Mouse (Mus musculus): Measurements from ENCODE around the gene Cacng1. TPM values are rescaled to one million over a fixed set of nuclear protein-coding genes. Genes with fewer than 3 reads are reported as not detected.
A peak's percentile ranks its signal among the peaks of the same experiment; 100 is the strongest.

Cacng1 gene
- polyA plus RNA-seq, 1 experiment from 2014 or later = 0.05 TPM

- DNase-seq (ENCODE audit: low read depth, low spot score) (no peak), ATAC-seq (no peak)
- no peaks in the 10 kb centered on the region for H3K27me3 ChIP-seq
- no peak for TF ChIP-seq CTCF (IDR thresholded peaks at IDR 0.05)
- ChIA-PET POLR2A (interaction anchor here (1.2 kb wide), 1 partner anchor 9 kb away, joined by 4 read pairs; no protein-coding TSS in a partner anchor), CTCF (interaction anchor here (0.7 to 1.4 kb wide), 2 partner anchors 9 to 24 kb away, joined by 3 to 5 read pairs; no protein-coding TSS in a partner anchor)
- in situ Hi-C loops (cut with MboI; ENCODE audit: low pct_unique_long_range_greater_than_20kb) = no loop called here
Measured at GRCm38 (mm10) chr11:107737886-107738285, 21.6 kb upstream of the Cacng1 start.

GRCm38 (mm10) chr11:107734133-107734532 lies 17.8 kb upstream of the Cacng1 start:
- ChIA-PET CTCF (no interaction called here), POLR2A (interaction anchor here (0.6 to 1.1 kb wide), 2 partner anchors 10 to 1696 kb away, joined by 3 read pairs; no protein-coding TSS in a partner anchor)
- DNase-seq (ENCODE audit: low read depth, low spot score) = no peak
- no peak for ATAC-seq
- in situ Hi-C loops (cut with MboI; ENCODE audit: low pct_unique_long_range_greater_than_20kb) = no loop called here
- H3K27me3 ChIP-seq = no peaks in the 10 kb centered on the region
- TF ChIP-seq CTCF (IDR thresholded peaks at IDR 0.05) = no peak

DNA sequence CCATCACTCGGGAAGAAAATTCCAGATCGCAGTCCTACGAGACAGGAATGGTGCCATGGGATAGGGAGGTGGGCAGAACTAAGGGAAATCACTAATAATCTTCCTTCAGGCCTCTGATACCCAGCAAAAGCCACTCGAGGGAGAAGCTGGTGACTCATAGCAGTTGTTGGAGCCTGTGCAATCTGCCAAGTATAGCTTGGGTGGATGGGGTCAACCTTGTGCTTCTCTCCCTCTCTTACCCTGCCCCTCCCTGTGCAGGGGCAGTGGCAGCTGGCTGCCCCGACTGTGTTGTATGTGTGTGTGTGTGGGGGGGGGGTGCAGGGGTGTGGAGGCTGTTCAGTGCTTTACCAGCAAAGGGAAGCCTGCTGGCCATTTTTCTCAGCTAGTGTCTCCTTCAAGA lies 15.2 kb upstream of the Cacng1 start:
- in situ Hi-C loops (cut with MboI; ENCODE audit: low pct_unique_long_range_greater_than_20kb) = no loop called here
- ChIA-PET POLR2A (no interaction called here), CTCF (interaction anchor here (2.0 kb wide), 1 partner anchor 15 kb away, joined by 5 read pairs; the partner anchor contains the start of gene Cacng1)
- TF ChIP-seq CTCF (IDR thresholded peaks at IDR 0.05) = no peak
- H3K27me3 ChIP-seq = no peaks in the 10 kb centered on the region
- ATAC-seq = peak; percentile 58
- no peak for DNase-seq (ENCODE audit: low read depth, low spot score)

DNA sequence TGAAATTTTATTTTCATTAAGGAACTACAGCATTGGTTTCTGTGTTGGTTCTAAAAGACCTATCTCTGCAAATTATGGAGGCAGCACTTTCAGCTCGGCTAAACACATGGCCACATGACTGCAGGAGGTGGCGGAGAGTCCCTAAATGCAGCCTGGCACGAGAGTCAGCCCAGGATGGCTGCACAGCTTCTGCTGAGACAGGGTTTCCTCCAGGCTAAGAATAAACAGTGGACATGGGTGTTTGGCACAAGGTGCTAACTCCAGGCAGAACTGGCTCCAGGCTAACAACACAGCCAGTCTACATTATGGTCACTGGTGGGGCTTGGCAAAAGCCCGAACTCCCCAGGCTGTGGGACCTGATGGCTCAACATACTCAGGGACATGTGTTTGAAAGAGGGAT lies 14.6 kb upstream of the Cacng1 start:
- POLR2A ChIA-PET = no interaction called here
- H3K27me3 ChIP-seq = no peaks in the 10 kb centered on the region
- ATAC-seq (peak; percentile 1), DNase-seq (ENCODE audit: low read depth, low spot score) (no peak)
- no peak for TF ChIP-seq CTCF (IDR thresholded peaks at IDR 0.05)
- in situ Hi-C loops (cut with MboI; ENCODE audit: low pct_unique_long_range_greater_than_20kb) = no loop called here
- CTCF ChIA-PET = interaction anchor here (2.0 kb wide), 1 partner anchor 15 kb away, joined by 5 read pairs; the partner anchor contains the start of gene Cacng1

GRCm38 (mm10) chr11:107729141-107729540 lies 12.8 kb upstream of the Cacng1 start:
- ChIA-PET POLR2A (no interaction called here), CTCF (no interaction called here)
- ATAC-seq (no peak), DNase-seq (ENCODE audit: low read depth, low spot score) (no peak)
- in situ Hi-C loops (cut with MboI; ENCODE audit: low pct_unique_long_range_greater_than_20kb) = no loop called here
- TF ChIP-seq CTCF (IDR thresholded peaks at IDR 0.05) = no peak
- no peaks in the 10 kb centered on the region for H3K27me3 ChIP-seq

DNA sequence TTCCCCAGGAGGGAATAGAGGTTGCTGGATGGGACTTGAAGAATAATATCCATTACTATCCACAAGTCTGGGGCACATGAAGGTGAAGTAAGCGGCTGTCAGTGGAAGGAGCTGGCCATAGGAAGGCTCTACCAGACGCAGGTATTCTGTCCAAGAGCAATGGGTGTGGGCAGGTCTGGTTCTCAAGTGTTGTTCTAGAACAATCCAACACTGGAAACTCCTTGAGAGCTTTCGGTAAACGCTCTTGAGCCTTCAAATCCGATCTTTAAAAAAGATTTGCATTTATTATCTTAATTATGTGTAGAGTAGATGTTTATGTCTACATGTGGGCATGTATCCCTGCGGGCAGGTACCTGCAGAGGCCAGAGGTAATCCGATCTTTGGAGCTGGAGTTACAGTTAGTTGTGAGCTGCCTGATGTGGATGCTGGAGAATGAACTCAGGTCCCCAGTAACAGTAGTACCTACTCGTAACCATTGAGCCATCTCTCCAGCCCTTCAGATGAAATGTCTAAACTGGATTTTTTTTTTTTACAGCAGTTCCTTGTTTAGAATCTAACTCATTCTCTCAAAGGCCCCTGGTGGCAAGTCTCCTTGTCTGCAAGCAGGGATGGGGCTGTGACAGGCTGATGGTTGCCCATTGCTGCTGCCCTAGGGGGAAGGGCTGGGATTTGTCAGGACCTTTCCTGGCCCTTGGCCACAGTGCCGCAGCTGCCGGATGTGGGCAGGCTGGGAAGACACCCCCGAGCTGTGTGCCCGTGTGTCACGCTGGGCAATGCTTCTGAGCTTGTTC lies 11.9 kb upstream of the Cacng1 start:
- H3K27me3 ChIP-seq = no peaks in the 10 kb centered on the region
- DNase-seq (ENCODE audit: low read depth, low spot score) (no peak), ATAC-seq (peak; percentile 26)
- ChIA-PET CTCF (interaction anchor here (1.2 to 1.8 kb wide), 2 partner anchors 9 to 21 kb away, joined by 3 to 4 read pairs; no protein-coding TSS in a partner anchor), POLR2A (interaction anchor here (0.7 kb wide), 1 partner anchor 39 kb away, joined by 3 read pairs; no protein-coding TSS in a partner anchor)
- TF ChIP-seq CTCF (IDR thresholded peaks at IDR 0.05) = no peak
- in situ Hi-C loops (cut with MboI; ENCODE audit: low pct_unique_long_range_greater_than_20kb) = no loop called here

DNA sequence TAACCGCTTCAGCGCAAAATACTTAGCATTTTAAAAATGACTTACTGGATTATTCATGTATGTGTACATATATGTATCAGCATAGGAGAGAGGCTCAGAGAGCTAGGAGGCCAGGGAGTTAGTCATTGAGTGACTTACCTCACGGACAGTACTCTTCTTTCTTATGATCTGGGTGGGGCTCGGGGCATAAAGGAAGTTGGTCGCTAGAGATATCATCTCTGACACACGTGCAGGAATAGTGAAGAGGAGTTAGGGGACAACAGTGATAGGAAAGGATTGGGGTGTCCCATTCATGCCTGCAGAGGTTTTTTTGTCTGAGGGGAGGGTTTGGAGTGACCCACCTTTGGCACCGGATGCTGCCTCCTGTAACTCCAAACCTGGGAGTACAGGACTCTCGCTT lies 8.3 kb upstream of the Cacng1 start:
- CTCF ChIA-PET = interaction anchor here (0.9 kb wide), 1 partner anchor 96 kb away, joined by 3 read pairs; no protein-coding TSS in a partner anchor
- no peak for TF ChIP-seq CTCF (IDR thresholded peaks at IDR 0.05)
- ATAC-seq (no peak), DNase-seq (ENCODE audit: low read depth, low spot score) (no peak)
- in situ Hi-C loops (cut with MboI; ENCODE audit: low pct_unique_long_range_greater_than_20kb) = no loop called here
- no peaks in the 10 kb centered on the region for H3K27me3 ChIP-seq
- POLR2A ChIA-PET = interaction anchor here (0.7 kb wide), 1 partner anchor 21 kb away, joined by 3 read pairs; no protein-coding TSS in a partner anchor

DNA sequence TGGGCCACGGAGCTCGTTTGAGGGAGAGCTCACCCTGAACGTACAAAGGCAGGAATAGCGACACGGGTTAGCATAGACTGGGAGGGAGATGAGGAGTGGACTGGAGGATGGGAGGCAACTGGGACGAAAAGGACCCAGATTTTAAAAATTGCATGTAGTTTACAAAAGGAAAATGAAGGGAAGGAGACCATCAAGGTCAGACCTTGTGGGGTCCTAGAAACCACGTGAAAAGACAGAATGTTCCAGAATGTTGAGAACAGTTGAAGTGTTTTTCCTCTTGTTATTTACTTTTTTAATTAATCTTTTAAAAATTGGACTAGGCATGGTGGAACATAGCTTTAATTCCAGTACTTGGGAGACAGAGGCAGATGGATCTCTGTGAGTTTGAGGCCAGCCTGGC lies 4.7 kb upstream of the Cacng1 start:
- no peaks in the 10 kb centered on the region for H3K27me3 ChIP-seq
- in situ Hi-C loops (cut with MboI; ENCODE audit: low pct_unique_long_range_greater_than_20kb) = no loop called here
- ATAC-seq = no peak
- ChIA-PET POLR2A (no interaction called here), CTCF (no interaction called here)
- no peak for DNase-seq (ENCODE audit: low read depth, low spot score)
- TF ChIP-seq CTCF (IDR thresholded peaks at IDR 0.05) = no peak

- ATAC-seq (no peak), DNase-seq (ENCODE audit: low read depth, low spot score) (no peak)
- TF ChIP-seq CTCF (IDR thresholded peaks at IDR 0.05) = no peak
- ChIA-PET CTCF (no interaction called here), POLR2A (no interaction called here)
- no peaks in the 10 kb centered on the region for H3K27me3 ChIP-seq
- in situ Hi-C loops (cut with MboI; ENCODE audit: low pct_unique_long_range_greater_than_20kb) = no loop called here
Measured at GRCm38 (mm10) chr11:107720264-107721021, 4.1 kb upstream of the Cacng1 start.

DNA sequence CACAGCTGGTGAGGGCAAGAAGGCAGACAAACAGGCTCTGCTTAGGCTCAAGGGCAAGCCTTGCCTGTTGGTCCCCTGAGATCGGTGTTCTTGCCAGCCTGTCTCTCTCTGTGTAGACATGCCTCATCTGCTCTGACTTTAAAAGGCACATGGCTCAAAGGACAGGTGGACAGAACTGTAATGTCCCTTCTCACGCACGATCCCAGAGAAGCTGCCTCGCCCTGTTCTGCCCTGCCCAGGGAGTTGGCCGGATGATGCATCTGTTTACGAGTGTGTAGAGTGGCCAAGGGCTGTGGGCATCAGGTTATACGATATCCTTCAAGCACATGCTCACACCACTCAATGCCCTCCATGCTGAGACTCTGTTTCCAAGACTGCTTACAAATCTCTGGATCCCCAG lies 2.0 kb downstream of the Cacng1 start:
- in situ Hi-C loops (cut with MboI; ENCODE audit: low pct_unique_long_range_greater_than_20kb) = no loop called here
- POLR2A ChIA-PET = no interaction called here
- DNase-seq (ENCODE audit: low read depth, low spot score) (no peak), ATAC-seq (no peak)
- CTCF ChIA-PET = no interaction called here
- H3K27me3 ChIP-seq = no peaks in the 10 kb centered on the region
- TF ChIP-seq CTCF (IDR thresholded peaks at IDR 0.05) = no peak

GRCm38 (mm10) chr11:107710379-107710778 lies 5.9 kb downstream of the Cacng1 start:
- peak; percentile 15 for ATAC-seq
- no peaks in the 10 kb centered on the region for H3K27me3 ChIP-seq
- ChIA-PET POLR2A (no interaction called here), CTCF (interaction anchor here (0.7 kb wide), 1 partner anchor 43 kb away, joined by 3 read pairs; no protein-coding TSS in a partner anchor)
- no peak for TF ChIP-seq CTCF (IDR thresholded peaks at IDR 0.05)
- no peak for DNase-seq (ENCODE audit: low read depth, low spot score)
- in situ Hi-C loops (cut with MboI; ENCODE audit: low pct_unique_long_range_greater_than_20kb) = no loop called here

All from Patski (cell line).